ENCODE assay signal across 9 mouse cellular contexts in genomic region chr16:10846503-10846902, GRCm38 (mm10). TPM values are rescaled to one million over a fixed set of nuclear protein-coding genes. Genes with fewer than 3 reads are reported as not detected.
DNase-seq lines count a peak whose midpoint lies in the region; ATAC-seq lines count a peak whose summit lies in the region.
"Had no signal": no experiment of that assay in that cellular context is flagged by ENCODE, and none has a peak within 500 bp of the region (broad histone marks: within the 10 kb centered on the region; RNA-seq: fewer than 3 reads in every experiment).

No protein-coding gene starts in this region.

- no peak overlapping the region for H3K4me2 ChIP-seq in hindbrain, embryonic 13.5 days
- H3K4me2 ChIP-seq in embryonic facial prominence, embryonic 14.5 days (ENCODE audit: low read depth, low read length): no peak overlapping the region
- H3K4me2 ChIP-seq in stomach, embryonic 14.5 days (replicated peaks; ENCODE audit: low read depth, low read length): no peak overlapping the region

- no peak overlapping the region for H3K9ac ChIP-seq in hindbrain, embryonic 13.5 days
- no peak overlapping the region for H3K9ac ChIP-seq in embryonic facial prominence, embryonic 14.5 days (ENCODE audit: low read depth, low read length)
- H3K9ac ChIP-seq in stomach, embryonic 14.5 days (replicated peaks; ENCODE audit: low read depth, low read length): no peak overlapping the region

- WGBS in hindbrain, embryonic 10.5 days: 62% methylated on average over 4 of the region's 4 CpGs
- 62% methylated on average over 4 of the region's 4 CpGs for WGBS in hindbrain, embryonic 13.5 days
- 64% methylated on average over 4 of the region's 4 CpGs for whole genome bisulfite sequencing in embryonic facial prominence, embryonic 14.5 days
- WGBS in stomach, embryonic 14.5 days: 57% methylated on average over 4 of the region's 4 CpGs

- H3K4me3 ChIP-seq in hindbrain, embryonic 10.5 days: no peak overlapping the region
- H3K4me3 ChIP-seq in hindbrain, embryonic 13.5 days: no peak overlapping the region
- no peak overlapping the region for H3K4me3 ChIP-seq in embryonic facial prominence, embryonic 14.5 days (ENCODE audit: low read depth, low read length)
- no peak overlapping the region for H3K4me3 ChIP-seq in stomach, embryonic 14.5 days (ENCODE audit: low read depth, low read length)

- H3K9me3 ChIP-seq in hindbrain, embryonic 10.5 days: no peaks in the 10 kb centered on the region
- no peaks in the 10 kb centered on the region for H3K9me3 ChIP-seq in hindbrain, embryonic 13.5 days
- no peaks in the 10 kb centered on the region for H3K9me3 ChIP-seq in embryonic facial prominence, embryonic 14.5 days (ENCODE audit: control insufficient read depth, low read length)
- no peaks in the 10 kb centered on the region for H3K9me3 ChIP-seq in stomach, embryonic 14.5 days (ENCODE audit: control insufficient read depth, low read depth, low read length)

- DNase-seq in hindbrain, embryonic 10.5 days (ENCODE audit: low spot score): peak; percentile 28
- peak; percentile 79 for DNase-seq in adrenal gland, adult 2 months
- DNase-seq in embryonic facial prominence, embryonic 14.5 days (ENCODE audit: low spot score): peak; percentile 58
- DNase-seq in heart, postnatal 4 days: peak; percentile 82
- peak; percentile 37 to 68 for DNase-seq in layer of hippocampus, postnatal 14 days (ENCODE audit: low spot score in 2 of 2)
- DNase-seq in lung, postnatal 36 days: peak; percentile 89

- no peak overlapping the region for H3K27ac ChIP-seq in hindbrain, embryonic 10.5 days
- H3K27ac ChIP-seq in hindbrain, embryonic 13.5 days: no peak overlapping the region
- no peak overlapping the region for H3K27ac ChIP-seq in embryonic facial prominence, embryonic 14.5 days (replicated peaks; ENCODE audit: low read depth, low read length)
- no peak overlapping the region for H3K27ac ChIP-seq in stomach, embryonic 14.5 days (ENCODE audit: low read length)
- H3K27ac ChIP-seq: macrophage had no signal

- H3K4me1 ChIP-seq in hindbrain, embryonic 10.5 days (replicated peaks): peaks cover 33% of the 10 kb centered on the region
- peaks cover 21% of the 10 kb centered on the region for H3K4me1 ChIP-seq in hindbrain, embryonic 13.5 days (replicated peaks)
- H3K4me1 ChIP-seq in embryonic facial prominence, embryonic 14.5 days (ENCODE audit: control insufficient read depth, insufficient read depth, low read length): peaks cover 40% of the 10 kb centered on the region
- peaks cover 16% of the 10 kb centered on the region; the same call in 1 of the 2 replicates for H3K4me1 ChIP-seq in stomach, embryonic 14.5 days (ENCODE audit: control insufficient read depth, insufficient read depth, low read length)

- H3K27me3 ChIP-seq in hindbrain, embryonic 10.5 days (ENCODE audit: insufficient read depth, poor library complexity, severe bottlenecking): no peaks in the 10 kb centered on the region
- no peaks in the 10 kb centered on the region for H3K27me3 ChIP-seq in hindbrain, embryonic 13.5 days
- no peaks in the 10 kb centered on the region for H3K27me3 ChIP-seq in embryonic facial prominence, embryonic 14.5 days (replicated peaks; ENCODE audit: control insufficient read depth, insufficient read depth, low read length)
- H3K27me3 ChIP-seq in stomach, embryonic 14.5 days (ENCODE audit: control insufficient read depth, insufficient read depth, low read length): no peaks in the 10 kb centered on the region

- H3K36me3 ChIP-seq in hindbrain, embryonic 10.5 days: peaks cover 10% of the 10 kb centered on the region; the same call in 1 of the 2 replicates
- no peaks in the 10 kb centered on the region for H3K36me3 ChIP-seq in hindbrain, embryonic 13.5 days
- no peaks in the 10 kb centered on the region for H3K36me3 ChIP-seq in embryonic facial prominence, embryonic 14.5 days (ENCODE audit: control insufficient read depth, insufficient read depth, low read length)
- no peaks in the 10 kb centered on the region for H3K36me3 ChIP-seq in stomach, embryonic 14.5 days (ENCODE audit: control insufficient read depth, insufficient read depth, low read length)

- no peak for ATAC-seq in hindbrain, embryonic 13.5 days (ENCODE audit: low FRiP score)
- ATAC-seq in embryonic facial prominence, embryonic 14.5 days (ENCODE audit: low read depth): peak; percentile 53
- peak; percentile 57; the same call in 1 of the 2 replicates for ATAC-seq in stomach, embryonic 14.5 days (ENCODE audit: insufficient number of reproducible peaks, insufficient read depth, low FRiP score, low read depth)

RNA-seq across cellular contexts. Expression of gene Rmi2, which starts 11.6 kb away (rescaled TPM):
- polyA plus RNA-seq in hindbrain, embryonic 10.5 days (2016; fragmentation: Nextera tagmentation; extraction: Ambion mirVana): 2.5 and 4.7 TPM in 2 replicates
- 0.39 and 0.54 TPM in 2 replicates for polyA plus RNA-seq in hindbrain, embryonic 13.5 days (2015; fragmentation: Nextera tagmentation; extraction: Ambion mirVana)
- total RNA-seq in adrenal gland, adult 2 months (2021): under 1 TPM; 0.38 to 0.46 TPM
- polyA plus RNA-seq in adrenal gland, adult 2 months (2012; rRNA removed): 0.77 and 1.3 TPM in 2 replicates
- 2.0 and 3.3 TPM in 2 replicates for polyA plus RNA-seq in embryonic facial prominence, embryonic 14.5 days (2014; fragmentation: Nextera tagmentation; extraction: Ambion mirVana)
- total RNA-seq in heart, postnatal 4 days (2021): 1 to 10 TPM; 5.1 to 5.5 TPM
- total RNA-seq in layer of hippocampus, postnatal 14 days (2021): under 1 TPM; 0.24 to 0.46 TPM
- polyA plus RNA-seq in stomach, embryonic 14.5 days (2014; fragmentation: Nextera tagmentation; extraction: Ambion mirVana): 4.6 and 5.1 TPM in 2 replicates

RNA-seq across cellular contexts. Expression of gene Gm11172, which starts 33.8 kb away (rescaled TPM):
- not detected in 2 replicates for polyA plus RNA-seq in hindbrain, embryonic 10.5 days (2016; fragmentation: Nextera tagmentation; extraction: Ambion mirVana)
- not detected in 2 replicates for polyA plus RNA-seq in hindbrain, embryonic 13.5 days (2015; fragmentation: Nextera tagmentation; extraction: Ambion mirVana)
- not detected for total RNA-seq in adrenal gland, adult 2 months (2021)
- polyA plus RNA-seq in adrenal gland, adult 2 months (2012; rRNA removed): not detected in 2 replicates
- polyA plus RNA-seq in embryonic facial prominence, embryonic 14.5 days (2014; fragmentation: Nextera tagmentation; extraction: Ambion mirVana): not detected in 2 replicates
- not detected for total RNA-seq in heart, postnatal 4 days (2021)
- total RNA-seq in layer of hippocampus, postnatal 14 days (2021): not detected
- polyA plus RNA-seq in stomach, embryonic 14.5 days (2014; fragmentation: Nextera tagmentation; extraction: Ambion mirVana): not detected in 2 replicates
- polyA plus RNA-seq: macrophage had no signal

RNA-seq across cellular contexts. Expression of gene Prm1, which starts 40.9 kb away (rescaled TPM):
- polyA plus RNA-seq in hindbrain, embryonic 10.5 days (2016; fragmentation: Nextera tagmentation; extraction: Ambion mirVana): not detected in 2 replicates
- polyA plus RNA-seq in hindbrain, embryonic 13.5 days (2015; fragmentation: Nextera tagmentation; extraction: Ambion mirVana): not detected in 2 replicates
- total RNA-seq in adrenal gland, adult 2 months (2021): not detected
- polyA plus RNA-seq in adrenal gland, adult 2 months (2012; rRNA removed): not detected in 2 replicates
- polyA plus RNA-seq in embryonic facial prominence, embryonic 14.5 days (2014; fragmentation: Nextera tagmentation; extraction: Ambion mirVana): not detected in 2 replicates
- total RNA-seq in heart, postnatal 4 days (2021): not detected
- not detected for total RNA-seq in layer of hippocampus, postnatal 14 days (2021)
- not detected in 2 replicates for polyA plus RNA-seq in stomach, embryonic 14.5 days (2014; fragmentation: Nextera tagmentation; extraction: Ambion mirVana)
- polyA plus RNA-seq: macrophage had no signal

RNA-seq across cellular contexts. Expression of gene Prm2, which starts 50.6 kb away (rescaled TPM):
- not detected in 2 replicates for polyA plus RNA-seq in hindbrain, embryonic 10.5 days (2016; fragmentation: Nextera tagmentation; extraction: Ambion mirVana)
- polyA plus RNA-seq in hindbrain, embryonic 13.5 days (2015; fragmentation: Nextera tagmentation; extraction: Ambion mirVana): not detected in 2 replicates
- not detected for total RNA-seq in adrenal gland, adult 2 months (2021)
- 0.19 TPM in 1 of 2 replicates, not detected in the other for polyA plus RNA-seq in adrenal gland, adult 2 months (2012; rRNA removed)
- polyA plus RNA-seq in embryonic facial prominence, embryonic 14.5 days (2014; fragmentation: Nextera tagmentation; extraction: Ambion mirVana): not detected in 2 replicates
- total RNA-seq in heart, postnatal 4 days (2021): not detected
- not detected for total RNA-seq in layer of hippocampus, postnatal 14 days (2021)
- polyA plus RNA-seq in stomach, embryonic 14.5 days (2014; fragmentation: Nextera tagmentation; extraction: Ambion mirVana): not detected in 2 replicates
- polyA plus RNA-seq: macrophage had no signal

RNA-seq across cellular contexts. Expression of gene Prm3, which starts 55.8 kb away (rescaled TPM):
- polyA plus RNA-seq in hindbrain, embryonic 10.5 days (2016; fragmentation: Nextera tagmentation; extraction: Ambion mirVana): not detected in 2 replicates
- not detected in 2 replicates for polyA plus RNA-seq in hindbrain, embryonic 13.5 days (2015; fragmentation: Nextera tagmentation; extraction: Ambion mirVana)
- total RNA-seq in adrenal gland, adult 2 months (2021): not detected
- not detected in 2 replicates for polyA plus RNA-seq in adrenal gland, adult 2 months (2012; rRNA removed)
- not detected in 2 replicates for polyA plus RNA-seq in embryonic facial prominence, embryonic 14.5 days (2014; fragmentation: Nextera tagmentation; extraction: Ambion mirVana)
- not detected for total RNA-seq in heart, postnatal 4 days (2021)
- total RNA-seq in layer of hippocampus, postnatal 14 days (2021): not detected
- not detected in 2 replicates for polyA plus RNA-seq in stomach, embryonic 14.5 days (2014; fragmentation: Nextera tagmentation; extraction: Ambion mirVana)
- polyA plus RNA-seq: macrophage had no signal

Comparison
In these comparisons a context has a peak if more than half of its experiments do, and no peak if none do; other contexts are left out.
1. DNase-seq: peak in every context shown above with its lines; median percentile 89 in lung, postnatal 36 days; 82 in heart, postnatal 4 days; 79 in adrenal gland, adult 2 months; 58 in embryonic facial prominence, embryonic 14.5 days; 52 in layer of hippocampus, postnatal 14 days; 28 in hindbrain, embryonic 10.5 days.